Mouse (Mus musculus): Measurements from ENCODE around the gene Pkig. TPM values are rescaled to one million over a fixed set of nuclear protein-coding genes. Genes with fewer than 3 reads are reported as not detected.

The Pkig gene
- polyA plus RNA-seq, 1 experiment from 2014 or later = 133 TPM

DNA sequence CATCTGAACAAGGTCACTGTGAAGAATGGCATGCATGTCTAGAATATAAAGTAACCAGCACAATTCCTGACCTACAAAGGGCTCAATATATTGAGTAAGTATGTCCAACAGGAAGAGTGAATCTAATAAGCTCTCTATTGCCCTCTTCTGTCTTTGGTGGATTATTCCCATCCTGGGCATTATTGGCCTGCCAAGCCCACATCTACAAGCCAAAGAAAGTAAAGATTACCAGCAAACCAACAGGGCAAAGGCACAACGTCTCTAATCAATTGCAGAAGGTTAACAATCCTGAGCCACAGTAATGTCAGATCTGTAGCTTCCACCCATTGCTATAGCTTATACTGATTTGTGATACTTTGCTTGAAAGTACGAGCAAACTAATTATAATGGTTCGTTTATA, 17.7 kb upstream of the Pkig start:
- H3K27me3 ChIP-seq (ENCODE audit: control insufficient read depth, insufficient read depth, low read depth, low read length) = no peaks in the 10 kb centered on the region
- H3K4me1 ChIP-seq (replicated peaks; ENCODE audit: control insufficient read depth, insufficient read depth, low read length) = peaks cover 35% of the 10 kb centered on the region
- no peak overlapping the region for H3K4me2 ChIP-seq (ENCODE audit: low read depth, low read length)
- H3K27ac ChIP-seq (ENCODE audit: low read length) = no peak overlapping the region
- no peaks in the 10 kb centered on the region for H3K9me3 ChIP-seq (ENCODE audit: control insufficient read depth, low read length)
- ATAC-seq (ENCODE audit: low read depth) = no peak
- no peak overlapping the region for H3K4me3 ChIP-seq (ENCODE audit: low read length)
- H3K9ac ChIP-seq (ENCODE audit: low read length) = no peak overlapping the region
- peaks cover 4% of the 10 kb centered on the region; the same call in 1 of the 2 replicates for H3K36me3 ChIP-seq (ENCODE audit: control insufficient read depth, insufficient read depth, low read length)
- WGBS = 75% methylated on average over 3 of the region's 3 CpGs

DNA sequence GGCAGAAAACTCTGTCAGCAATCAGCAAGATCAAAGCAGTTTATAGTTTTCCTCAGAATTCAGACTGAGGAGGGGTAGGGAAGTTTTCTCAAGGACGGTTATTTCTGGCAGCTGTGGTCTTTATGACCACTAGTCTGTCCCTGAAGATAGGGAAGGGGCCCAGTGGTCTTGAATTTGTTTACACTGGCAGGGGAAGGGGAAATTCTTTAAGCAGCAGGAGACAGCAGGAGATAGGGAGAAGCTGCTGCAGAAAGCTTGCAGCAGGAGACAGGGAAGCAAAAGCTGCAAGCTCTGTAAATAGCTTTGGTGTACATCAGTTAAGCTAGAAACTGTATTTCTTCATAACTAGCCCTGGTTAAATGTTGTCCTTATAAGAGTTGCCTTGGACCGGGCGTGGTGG, 16.5 kb upstream of the Pkig start:
- H3K9ac ChIP-seq (ENCODE audit: low read length) = no peak overlapping the region
- H3K4me1 ChIP-seq (replicated peaks; ENCODE audit: control insufficient read depth, insufficient read depth, low read length) = peaks cover 35% of the 10 kb centered on the region
- peak overlapping the region; percentile 1; the same call in 1 of the 2 replicates for H3K4me3 ChIP-seq (ENCODE audit: low read length)
- 39% methylated on average over 3 of the region's 3 CpGs for whole genome bisulfite sequencing
- 0 out of 2 replicates have a peak, but pooled peaks cover 1% of the 10 kb centered on the region for H3K36me3 ChIP-seq (ENCODE audit: control insufficient read depth, insufficient read depth, low read length)
- ATAC-seq (ENCODE audit: low read depth) = no peak
- no peaks in the 10 kb centered on the region for H3K27me3 ChIP-seq (ENCODE audit: control insufficient read depth, insufficient read depth, low read depth, low read length)
- peak overlapping the region; percentile 75; the same call in 1 of the 2 replicates for H3K27ac ChIP-seq (ENCODE audit: low read length)
- H3K4me2 ChIP-seq (ENCODE audit: low read depth, low read length) = peak overlapping the region; percentile 5
- H3K9me3 ChIP-seq (ENCODE audit: control insufficient read depth, low read length) = no peaks in the 10 kb centered on the region

DNA sequence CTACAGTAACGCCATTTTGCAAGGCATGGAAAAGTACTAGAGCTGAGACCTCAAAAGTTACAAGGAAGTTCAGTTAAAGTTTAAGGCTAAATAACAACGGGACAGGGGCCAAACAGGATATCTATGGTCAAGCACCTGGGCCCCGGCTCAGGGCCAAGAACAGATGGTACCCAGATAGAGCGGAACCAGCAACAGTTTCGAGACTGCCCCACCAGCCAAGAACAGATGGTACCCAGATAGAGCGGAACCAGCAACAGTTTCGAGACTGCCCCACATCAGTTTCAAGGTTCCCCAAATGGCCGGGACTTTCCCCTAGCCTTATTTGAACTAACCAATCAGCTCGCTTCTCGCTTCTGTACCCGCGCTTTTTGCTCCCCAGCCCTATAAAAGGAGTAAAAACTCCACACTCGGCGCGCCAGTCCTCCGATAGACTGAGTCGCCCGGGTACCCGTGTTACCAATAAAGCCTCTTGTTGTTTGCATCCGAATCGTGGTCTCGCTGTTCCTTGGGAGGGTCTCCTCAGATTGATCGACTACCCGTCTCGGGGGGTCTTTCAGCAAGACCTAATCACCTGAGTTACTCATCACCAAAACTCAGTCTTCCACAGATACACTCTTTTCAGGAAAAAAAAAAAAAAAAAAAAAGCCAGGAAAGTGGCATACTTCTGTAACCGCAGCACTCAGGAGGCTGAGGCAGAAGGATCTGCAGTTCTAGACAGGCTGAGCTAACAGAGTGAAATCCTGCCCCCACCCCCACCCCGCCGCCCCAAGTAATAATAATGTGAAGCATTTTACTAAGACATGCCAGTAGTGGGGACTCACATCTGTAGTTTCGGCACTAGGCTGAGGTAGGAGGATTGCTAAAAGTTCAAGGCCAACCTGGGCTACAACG, 15.3 kb upstream of the Pkig start:
- no peaks in the 10 kb centered on the region for H3K9me3 ChIP-seq (ENCODE audit: control insufficient read depth, low read length)
- H3K9ac ChIP-seq (ENCODE audit: low read length) = peak overlapping the region; percentile 96
- H3K27me3 ChIP-seq (ENCODE audit: control insufficient read depth, insufficient read depth, low read depth, low read length) = no peaks in the 10 kb centered on the region
- H3K4me3 ChIP-seq (ENCODE audit: low read length) = peak overlapping the region; percentile 92
- peak overlapping the region; percentile 64 for H3K4me2 ChIP-seq (ENCODE audit: low read depth, low read length)
- peaks cover 28% of the 10 kb centered on the region for H3K4me1 ChIP-seq (replicated peaks; ENCODE audit: control insufficient read depth, insufficient read depth, low read length)
- 79% methylated on average over 30 of the region's 30 CpGs for WGBS
- H3K27ac ChIP-seq (ENCODE audit: low read length) = peak overlapping the region; percentile 81
- ATAC-seq (ENCODE audit: low read depth) = no peak
- H3K36me3 ChIP-seq (ENCODE audit: control insufficient read depth, insufficient read depth, low read length) = no peaks in the 10 kb centered on the region

DNA sequence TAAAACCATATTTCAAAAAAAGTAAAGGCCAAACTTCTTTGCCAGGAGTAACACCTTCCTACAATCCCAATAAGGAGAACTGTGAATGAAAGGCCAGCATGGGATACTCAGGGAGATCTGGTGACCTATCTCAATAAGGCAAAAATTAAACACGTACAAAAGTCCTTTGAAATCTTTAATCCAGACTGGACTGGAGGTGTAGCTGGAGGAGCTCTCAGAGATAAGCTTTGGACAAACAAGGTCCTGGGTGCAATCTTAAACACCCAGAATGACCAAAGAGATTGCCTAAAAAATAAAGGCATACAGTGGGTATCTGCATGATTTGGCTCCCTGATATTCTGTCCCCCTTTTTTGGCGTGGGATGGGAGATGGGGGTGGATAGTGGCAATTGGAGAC, 14.6 kb upstream of the Pkig start:
- Histone ChIP-seq H3K27ac (ENCODE audit: low read length) (peak overlapping the region; percentile 81), H3K4me2 (ENCODE audit: low read depth, low read length) (peak overlapping the region; percentile 64), H3K27me3 (ENCODE audit: control insufficient read depth, insufficient read depth, low read depth, low read length) (no peaks in the 10 kb centered on the region), H3K4me3 (ENCODE audit: low read length) (peak overlapping the region; percentile 92), H3K4me1 (replicated peaks; ENCODE audit: control insufficient read depth, insufficient read depth, low read length) (peaks cover 22% of the 10 kb centered on the region), H3K36me3 (ENCODE audit: control insufficient read depth, insufficient read depth, low read length) (no peaks in the 10 kb centered on the region), H3K9ac (ENCODE audit: low read length) (peak overlapping the region; percentile 96), H3K9me3 (ENCODE audit: control insufficient read depth, low read length) (no peaks in the 10 kb centered on the region)
- ATAC-seq (ENCODE audit: low read depth) = no peak
- WGBS = 41% methylated on average over 2 of the region's 2 CpGs

DNA sequence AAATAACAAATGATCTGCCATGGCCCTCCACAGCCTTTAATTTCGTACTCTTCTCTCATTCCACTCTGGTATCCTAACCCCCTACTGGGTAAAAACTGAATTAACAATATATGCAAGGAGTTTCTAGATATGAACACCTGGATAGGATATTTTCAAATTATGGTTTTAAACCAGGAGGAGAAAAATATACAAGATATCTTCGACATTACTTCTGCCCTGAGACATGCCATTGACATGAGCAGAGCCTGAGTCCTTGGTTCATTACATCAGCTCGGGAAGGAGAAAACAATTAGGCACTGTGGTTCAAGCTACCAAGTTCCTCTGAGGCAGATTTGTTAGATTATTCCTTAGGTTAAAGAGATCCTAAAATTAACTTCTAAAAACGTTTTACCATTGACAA, 14.1 kb upstream of the Pkig start:
- H3K9me3 ChIP-seq (ENCODE audit: control insufficient read depth, low read length) = no peaks in the 10 kb centered on the region
- 4% methylated on average over 4 of the region's 4 CpGs for WGBS
- H3K27ac ChIP-seq (ENCODE audit: low read length) = peak overlapping the region; percentile 100
- ATAC-seq (ENCODE audit: low read depth) = no peak
- peak overlapping the region; percentile 64 for H3K4me2 ChIP-seq (ENCODE audit: low read depth, low read length)
- H3K9ac ChIP-seq (ENCODE audit: low read length) = peak overlapping the region; percentile 96
- H3K4me3 ChIP-seq (ENCODE audit: low read length) = peak overlapping the region; percentile 92
- no peaks in the 10 kb centered on the region for H3K27me3 ChIP-seq (ENCODE audit: control insufficient read depth, insufficient read depth, low read depth, low read length)
- no peaks in the 10 kb centered on the region for H3K36me3 ChIP-seq (ENCODE audit: control insufficient read depth, insufficient read depth, low read length)
- peaks cover 19% of the 10 kb centered on the region for H3K4me1 ChIP-seq (replicated peaks; ENCODE audit: control insufficient read depth, insufficient read depth, low read length)

DNA sequence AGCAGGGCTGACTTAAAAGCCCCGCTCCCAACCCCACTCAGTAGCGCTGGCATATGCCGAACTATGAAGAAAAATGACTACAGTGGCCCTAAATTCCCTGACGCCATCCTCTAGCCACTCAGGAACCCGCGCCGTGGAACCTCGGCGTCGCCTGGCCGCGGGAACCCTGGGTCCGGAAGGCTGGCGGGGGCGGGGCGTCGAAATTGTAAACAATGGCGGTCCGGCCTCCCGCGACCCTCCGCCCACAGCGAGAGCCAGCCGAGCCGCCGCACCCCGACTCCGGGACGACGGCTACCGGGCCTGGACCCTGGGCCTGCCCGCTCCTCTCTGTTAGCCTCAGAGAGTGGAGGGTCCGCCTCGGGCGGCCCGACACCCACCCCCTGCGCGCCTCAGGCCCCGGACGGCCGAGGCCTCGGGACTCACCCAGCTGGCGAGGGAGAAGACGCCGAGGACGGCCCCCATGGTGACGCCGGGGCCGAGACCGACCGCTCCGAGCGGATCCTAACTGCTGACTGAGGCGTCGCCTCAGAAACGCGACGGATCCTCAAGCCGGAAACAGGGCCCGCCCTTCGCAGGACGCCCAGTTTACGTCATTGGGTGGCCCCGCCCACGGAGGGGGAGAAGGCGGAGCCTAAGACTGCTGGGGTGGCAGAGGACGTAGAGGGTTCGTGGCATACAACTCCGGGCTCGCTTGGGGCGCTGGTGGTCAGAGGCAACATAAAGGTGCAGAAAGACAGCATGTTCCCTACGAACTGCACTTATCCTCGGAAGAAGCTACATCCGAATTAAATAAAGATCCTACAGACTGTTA, 13.4 kb upstream of the Pkig start, which contains the start of gene Serinc3:
Serinc3 (minus strand) TSS at position 557 of the 811 bp plus-strand sequence.
- Histone ChIP-seq H3K9ac (ENCODE audit: low read length) (peak within 1 kb of the TSS; percentile 96), H3K4me1 (replicated peaks; ENCODE audit: control insufficient read depth, insufficient read depth, low read length) (peaks cover 16% of the 10 kb centered on the region), H3K4me2 (ENCODE audit: low read depth, low read length) (peak within 1 kb of the TSS; percentile 64), H3K36me3 (ENCODE audit: control insufficient read depth, insufficient read depth, low read length) (no peaks in the 10 kb centered on the region), H3K4me3 (ENCODE audit: low read length) (peak within 1 kb of the TSS; percentile 92), H3K27ac (ENCODE audit: low read length) (peak within 1 kb of the TSS; percentile 100), H3K27me3 (ENCODE audit: control insufficient read depth, insufficient read depth, low read depth, low read length) (no peaks in the 10 kb centered on the region), H3K9me3 (ENCODE audit: control insufficient read depth, low read length) (no peaks in the 10 kb centered on the region)
- ATAC-seq (ENCODE audit: low read depth) = peak; percentile 96
- 0% methylated on average over 73 of the region's 74 CpGs for WGBS

DNA sequence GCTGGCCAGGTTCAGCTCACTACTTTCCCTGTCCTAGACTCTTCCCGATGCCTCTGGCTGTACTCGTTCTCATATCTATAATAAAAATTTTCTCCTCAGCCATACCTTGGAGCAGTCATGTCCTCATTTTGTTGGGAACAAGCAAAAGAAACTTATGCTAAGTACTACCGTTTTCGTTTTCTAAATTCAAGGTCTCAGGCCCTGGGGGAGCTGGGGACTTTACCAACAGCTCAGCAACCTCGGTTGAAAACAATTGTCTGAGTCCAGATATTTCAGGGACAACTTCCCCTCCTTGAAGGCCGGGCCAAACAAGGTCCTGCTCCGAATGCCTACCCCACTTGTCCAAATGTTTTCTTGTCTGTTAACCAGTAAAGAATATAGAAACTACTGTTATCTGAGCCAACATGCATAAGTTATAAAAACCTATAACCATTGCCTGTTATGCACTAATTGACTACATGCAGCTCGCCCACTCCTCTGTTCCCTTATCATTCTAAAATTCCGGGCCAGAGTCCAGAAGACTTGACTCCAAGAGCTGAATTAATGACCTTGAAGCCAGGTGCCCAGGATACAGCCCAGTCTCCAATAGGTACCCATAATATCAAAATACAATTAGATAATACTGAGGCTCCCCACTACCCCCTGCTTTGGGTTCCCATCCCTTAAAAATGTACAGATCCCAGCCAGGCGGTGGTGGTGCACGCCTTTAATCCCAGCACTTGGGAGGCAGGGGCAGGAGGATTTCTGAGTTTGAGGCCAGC, 12.3 kb upstream of the Pkig start:
- Histone ChIP-seq H3K4me3 (ENCODE audit: low read length) (no peak overlapping the region), H3K4me2 (ENCODE audit: low read depth, low read length) (peak overlapping the region; percentile 50; the same call in 1 of the 2 replicates), H3K27ac (ENCODE audit: low read length) (peak overlapping the region; percentile 48; the same call in 1 of the 2 replicates)

DNA sequence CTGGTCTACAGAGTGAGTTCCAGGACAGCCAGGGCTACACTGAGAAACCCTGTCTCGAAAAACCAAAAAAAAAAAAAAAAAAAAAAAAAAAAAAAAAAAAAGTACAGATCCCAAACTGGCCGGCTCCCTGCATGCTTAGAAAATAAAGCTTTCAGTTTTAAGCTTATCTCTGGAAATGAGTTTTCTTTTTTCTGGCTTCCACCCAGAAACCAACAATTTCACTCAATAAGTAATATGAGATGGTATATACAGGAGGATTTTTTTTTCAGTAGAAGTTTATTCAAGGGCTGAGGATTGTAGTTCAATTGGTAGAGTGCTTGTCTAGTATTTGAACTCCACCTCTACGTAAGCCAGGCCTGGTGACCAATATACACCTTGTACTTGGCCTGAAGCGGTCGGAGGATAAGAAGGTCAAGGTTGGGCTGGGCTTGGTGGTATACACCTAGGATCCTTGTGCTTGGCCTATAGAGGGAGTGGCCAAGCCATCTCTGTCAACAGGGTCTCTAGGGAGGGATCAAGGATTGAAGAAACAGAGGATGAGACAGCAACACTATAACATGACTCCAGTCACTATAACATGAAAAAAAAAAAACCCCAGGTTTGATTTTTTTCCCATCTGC, 11.6 kb upstream of the Pkig start:
- no peaks in the 10 kb centered on the region for H3K36me3 ChIP-seq (ENCODE audit: control insufficient read depth, insufficient read depth, low read length)
- H3K9ac ChIP-seq (ENCODE audit: low read length) = no peak overlapping the region
- H3K4me1 ChIP-seq (replicated peaks; ENCODE audit: control insufficient read depth, insufficient read depth, low read length) = peaks cover 14% of the 10 kb centered on the region
- H3K4me2 ChIP-seq (ENCODE audit: low read depth, low read length) = no peak overlapping the region
- no peak for ATAC-seq (ENCODE audit: low read depth)
- peaks cover 10% of the 10 kb centered on the region for H3K9me3 ChIP-seq (ENCODE audit: control insufficient read depth, low read length)
- WGBS = 55% methylated on average over 5 of the region's 5 CpGs
- H3K4me3 ChIP-seq (ENCODE audit: low read length) = no peak overlapping the region
- no peaks in the 10 kb centered on the region for H3K27me3 ChIP-seq (ENCODE audit: control insufficient read depth, insufficient read depth, low read depth, low read length)
- no peak overlapping the region for H3K27ac ChIP-seq (ENCODE audit: low read length)

More for the DNA sequence above, 12.3 kb upstream of the Pkig start:
- peak overlapping the region; percentile 45; the same call in 1 of the 2 replicates for H3K9ac ChIP-seq (ENCODE audit: low read length)
- 70% methylated on average over 11 of the region's 11 CpGs for WGBS
- peaks cover 7% of the 10 kb centered on the region for H3K9me3 ChIP-seq (ENCODE audit: control insufficient read depth, low read length)
- H3K27me3 ChIP-seq (ENCODE audit: control insufficient read depth, insufficient read depth, low read depth, low read length) = no peaks in the 10 kb centered on the region
- peaks cover 14% of the 10 kb centered on the region for H3K4me1 ChIP-seq (replicated peaks; ENCODE audit: control insufficient read depth, insufficient read depth, low read length)
- ATAC-seq (ENCODE audit: low read depth) = no peak
- no peaks in the 10 kb centered on the region for H3K36me3 ChIP-seq (ENCODE audit: control insufficient read depth, insufficient read depth, low read length)
